In the genomic region with DNA sequence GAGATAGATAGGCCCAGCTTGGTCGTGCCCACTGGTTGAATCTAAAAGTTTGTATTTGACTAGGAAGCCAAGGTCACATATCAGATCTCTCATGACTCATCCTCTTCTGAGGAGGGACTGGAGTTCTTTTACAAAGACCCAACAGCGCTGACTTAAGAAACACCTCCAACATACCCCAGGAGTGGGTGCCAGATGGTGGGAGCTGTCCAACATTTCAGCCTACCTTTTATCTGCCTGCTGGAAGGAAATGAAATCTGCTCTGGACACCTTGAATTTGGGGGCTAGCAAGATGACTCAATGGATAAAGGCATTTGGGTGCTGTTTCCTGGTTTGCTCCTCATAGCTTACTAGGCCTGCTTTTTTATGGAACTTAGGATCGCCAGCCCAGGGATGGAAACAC, we compare ENCODE assay signal across 32 mouse cellular contexts. TPM values are rescaled to one million over a fixed set of nuclear protein-coding genes. Genes with fewer than 3 reads are reported as not detected.
DNase-seq lines count a peak whose midpoint lies in the region; ATAC-seq and TF ChIP-seq lines count a peak whose summit lies in the region.
"Had no signal": no experiment of that assay in that cellular context is flagged by ENCODE, and none has a peak within 500 bp of the region (broad histone marks: within the 10 kb centered on the region; RNA-seq: fewer than 3 reads in every experiment).

No protein-coding gene starts in this region.

- no peak overlapping the region for H3ac ChIP-seq in myocyte (ENCODE audit: control insufficient read depth, insufficient read length)

- no peak overlapping the region for H3K9ac ChIP-seq in MEL (ENCODE audit: control insufficient read depth, low read depth, low read length, poor library complexity, severe bottlenecking)
- no peak overlapping the region for H3K9ac ChIP-seq in embryonic facial prominence, embryonic 11.5 days (replicated peaks; ENCODE audit: low read length)
- H3K9ac ChIP-seq in liver, postnatal 0 days (replicated peaks): no peak overlapping the region
- H3K9ac ChIP-seq: heart, embryonic 12.5 days; hindbrain, embryonic 13.5 days; limb, embryonic 13.5 days; neural tube, embryonic 15.5 days had no signal

- TF ChIP-seq POLR2A in MEL (IDR thresholded peaks at IDR 0.05; ENCODE audit: control insufficient read depth in 1 of 2, insufficient read depth in 1 of 2, low read depth in 1 of 2, low read length in 2 of 2, poor library complexity in 1 of 2) (no peak), myocyte (IDR thresholded peaks at IDR 0.05; ENCODE audit: insufficient read length, low read depth) (no peak)

- no peak for TF ChIP-seq CTCF in MEL (IDR thresholded peaks at IDR 0.05 in 2 of 3, conservative IDR thresholded peaks at IDR 0.05 in 1 of 3; ENCODE audit: control insufficient read depth in 1 of 3, insufficient read depth in 1 of 3, low read depth in 2 of 3, low read length in 3 of 3, poor library complexity in 1 of 3, severe bottlenecking in 1 of 3)
- TF ChIP-seq CTCF in liver, postnatal 0 days (IDR thresholded peaks at IDR 0.05; ENCODE audit: low read depth): no peak

- peak; percentile 27 for DNase-seq in embryo, embryonic 11 days
- DNase-seq in embryo, embryonic 9.5 days (ENCODE audit: extremely low spot score): no peak
- DNase-seq in MEL (ENCODE audit: low read depth, low spot score): peak; percentile 41
- peak; percentile 57 for DNase-seq in embryonic facial prominence, embryonic 11.5 days (ENCODE audit: low spot score)
- DNase-seq in spleen, postnatal 36 days (ENCODE audit: low spot score in 2 of 2): no peak
- no peak for DNase-seq in liver, postnatal 0 days
- DNase-seq: adrenal gland, postnatal 25 days; cerebellum, adult 8-10 months; cerebellum, postnatal 25 days; gastrocnemius, postnatal 25 days; heart, adult 18-20 months; heart, postnatal 4 days; kidney, adult 9 months; kidney, postnatal 10 days; lung, postnatal 10 days; midbrain, embryonic 14.5 days; retina, postnatal 1 day; right cerebral cortex, postnatal 25 days; thymus, adult 18-20 months; thymus, postnatal 4 days had no signal

- H3K4me3 ChIP-seq in MEL (ENCODE audit: control insufficient read depth in 1 of 2, insufficient read depth in 1 of 2, low read depth in 2 of 2, low read length in 2 of 2) (no peak overlapping the region), myocyte (no peak overlapping the region)
- H3K4me3 ChIP-seq in embryonic facial prominence, embryonic 11.5 days (ENCODE audit: low read depth, low read length): no peak overlapping the region
- H3K4me3 ChIP-seq in liver, postnatal 0 days (ENCODE audit: low read depth, low read length): no peak overlapping the region
- H3K4me3 ChIP-seq: heart, embryonic 12.5 days; hindbrain, embryonic 13.5 days; limb, embryonic 13.5 days; neural tube, embryonic 15.5 days had no signal

- 47% methylated on average over 3 of the region's 3 CpGs for WGBS in embryonic facial prominence, embryonic 11.5 days
- 49% methylated on average over 3 of the region's 3 CpGs for WGBS in liver, postnatal 0 days (ENCODE audit: insufficient replicate concordance)

- TF ChIP-seq RAD21 in MEL (IDR thresholded peaks at IDR 0.05; ENCODE audit: low read depth, low read length): no peak

- no peaks in the 10 kb centered on the region for H3K9me3 ChIP-seq in MEL (replicated peaks; ENCODE audit: insufficient read depth, low read length)
- H3K9me3 ChIP-seq in embryonic facial prominence, embryonic 11.5 days (replicated peaks; ENCODE audit: control insufficient read depth, low read length): no peaks in the 10 kb centered on the region
- H3K9me3 ChIP-seq in liver, postnatal 0 days (ENCODE audit: low read length): no peaks in the 10 kb centered on the region
- H3K9me3 ChIP-seq: limb, embryonic 13.5 days; neural tube, embryonic 15.5 days had no signal

- no peaks in the 10 kb centered on the region for H3K36me3 ChIP-seq in MEL (ENCODE audit: control insufficient read depth in 1 of 2, insufficient read depth in 2 of 2, low read length in 2 of 2)
- H3K36me3 ChIP-seq in embryonic facial prominence, embryonic 11.5 days (replicated peaks; ENCODE audit: control insufficient read depth, insufficient read depth, low read depth, low read length): no peaks in the 10 kb centered on the region
- no peaks in the 10 kb centered on the region for H3K36me3 ChIP-seq in myocyte (ENCODE audit: control insufficient read depth, insufficient read depth)
- no peaks in the 10 kb centered on the region for H3K36me3 ChIP-seq in liver, postnatal 0 days (replicated peaks; ENCODE audit: insufficient read depth, low read length)

- no peak for ATAC-seq in embryonic facial prominence, embryonic 11.5 days (replicated peaks; ENCODE audit: insufficient number of reproducible peaks, low FRiP score, low TSS enrichment, low read depth)
- no peak for ATAC-seq in liver, postnatal 0 days
- ATAC-seq: CD4-positive, CD25-positive, alpha-beta regulatory T cell, adult 4 months; forebrain, embryonic 14.5 days; intestine, embryonic 16.5 days had no signal

- H3K27me3 ChIP-seq in MEL (ENCODE audit: control insufficient read depth in 1 of 2, insufficient read depth in 2 of 2, low read length in 2 of 2) (peaks cover 1 to 2% of the 10 kb centered on the region in 2 experiments; a peak in 2 of 4 replicates), myocyte (ENCODE audit: control insufficient read depth, insufficient read depth, insufficient read length) (no peaks in the 10 kb centered on the region)
- H3K27me3 ChIP-seq in embryonic facial prominence, embryonic 11.5 days (ENCODE audit: control insufficient read depth, insufficient read depth, low read length): no peaks in the 10 kb centered on the region
- no peaks in the 10 kb centered on the region for H3K27me3 ChIP-seq in liver, postnatal 0 days (ENCODE audit: insufficient read depth, low read length)
- H3K27me3 ChIP-seq: heart, embryonic 12.5 days; hindbrain, embryonic 13.5 days; limb, embryonic 13.5 days; neural tube, embryonic 15.5 days had no signal

- H3K27ac ChIP-seq in MEL (ENCODE audit: control insufficient read depth, low read depth, low read length): no peak overlapping the region
- H3K27ac ChIP-seq in embryonic facial prominence, embryonic 11.5 days (replicated peaks; ENCODE audit: low read depth, low read length): no peak overlapping the region
- H3K27ac ChIP-seq in liver, postnatal 0 days (ENCODE audit: low read depth): no peak overlapping the region
- H3K27ac ChIP-seq: hindbrain, embryonic 13.5 days; limb, embryonic 13.5 days; macrophage; neural tube, embryonic 15.5 days had no signal

- no peak for TF ChIP-seq EP300 in MEL (IDR thresholded peaks at IDR 0.05; ENCODE audit: low read depth in 1 of 2, low read length in 2 of 2)
- no peak for TF ChIP-seq EP300 in liver, postnatal 0 days (IDR thresholded peaks at IDR 0.05; ENCODE audit: low read depth)

- H3K4me2 ChIP-seq in embryonic facial prominence, embryonic 11.5 days (ENCODE audit: low read depth, low read length): no peak overlapping the region
- no peak overlapping the region for H3K4me2 ChIP-seq in myocyte (ENCODE audit: low read depth)
- H3K4me2 ChIP-seq in liver, postnatal 0 days (ENCODE audit: low read depth, low read length): no peak overlapping the region
- H3K4me2 ChIP-seq: heart, embryonic 12.5 days; hindbrain, embryonic 13.5 days; limb, embryonic 13.5 days; liver, embryonic 11.5 days; neural tube, embryonic 15.5 days had no signal

- no peaks in the 10 kb centered on the region for H3K79me2 ChIP-seq in MEL (ENCODE audit: control insufficient read depth, insufficient read depth, low read length, poor library complexity)
- no peaks in the 10 kb centered on the region for H3K79me2 ChIP-seq in myocyte (ENCODE audit: control insufficient read depth, insufficient read depth)

- no peaks in the 10 kb centered on the region for H3K4me1 ChIP-seq in MEL (ENCODE audit: control insufficient read depth in 1 of 2, insufficient read depth in 2 of 2, low read length in 2 of 2)
- no peaks in the 10 kb centered on the region for H3K4me1 ChIP-seq in embryonic facial prominence, embryonic 11.5 days (ENCODE audit: control insufficient read depth, insufficient read depth, low read length)
- H3K4me1 ChIP-seq in liver, postnatal 0 days (ENCODE audit: insufficient read depth): 0 out of 2 replicates have a peak, but pooled peaks cover 3% of the 10 kb centered on the region
- H3K4me1 ChIP-seq: heart, embryonic 12.5 days; hindbrain, embryonic 13.5 days; limb, embryonic 13.5 days; neural tube, embryonic 15.5 days had no signal

TF ChIP-seq in MEL, 35 proteins besides CTCF, POLR2A, EP300 and RAD21 (continues in another document):
- TF ChIP-seq RCOR1 (IDR thresholded peaks at IDR 0.05; ENCODE audit: low read depth, low read length) (no peak), ZC3H11A (IDR thresholded peaks at IDR 0.05; ENCODE audit: low read depth, low read length) (no peak), MAX (IDR thresholded peaks at IDR 0.05; ENCODE audit: low read length) (no peak), MXI1 (IDR thresholded peaks at IDR 0.05; ENCODE audit: low read depth, low read length) (no peak)

TF ChIP-seq in myocyte, 11 proteins besides CTCF, POLR2A, EP300 and RAD21 (continues in another document):
- no peak for TF ChIP-seq USF1 (IDR thresholded peaks at IDR 0.05; ENCODE audit: low read depth)
- peak; percentile 56 for TF ChIP-seq REST (IDR thresholded peaks at IDR 0.05; ENCODE audit: insufficient read depth, insufficient read length)
- TF ChIP-seq E2F4 (IDR thresholded peaks at IDR 0.05; ENCODE audit: insufficient read depth): no peak

RNA-seq across cellular contexts. Expression of a gene that starts 25.9 kb away (rescaled TPM):
- total RNA-seq in MEL (2012; rRNA removed): 41.3 and 50.5 TPM in 2 replicates
- polyA plus RNA-seq in MEL (2012; ENCODE audit: insufficient read depth in 1 of 2, insufficient read length in 2 of 2, low read depth in 1 of 2, low replicate concordance in 2 of 2, missing spikeins in 1 of 2) (100 to 1,000 TPM; 101 to 170 TPM), myocyte (2012; fragmentation: generic; extraction: Trizol) (52.8 TPM)
- 37.5 and 42.3 TPM in 2 replicates for polyA plus RNA-seq in embryonic facial prominence, embryonic 11.5 days (2014; fragmentation: Nextera tagmentation; extraction: Ambion mirVana)
- 32.1 and 33.0 TPM in 2 replicates for polyA plus RNA-seq in liver, postnatal 0 days (2015; fragmentation: Nextera tagmentation; extraction: Ambion mirVana)

RNA-seq across cellular contexts. Expression of a gene that starts 27.5 kb away (rescaled TPM):
- 0.04 TPM in 1 of 2 replicates, not detected in the other for total RNA-seq in MEL (2012; rRNA removed)
- under 1 TPM in 1 of 2 experiments, not detected in 1; 0.81 TPM for polyA plus RNA-seq in MEL (2012; ENCODE audit: insufficient read depth in 1 of 2, insufficient read length in 2 of 2, low read depth in 1 of 2, low replicate concordance in 2 of 2, missing spikeins in 1 of 2)
- 15.4 and 18.1 TPM in 2 replicates for polyA plus RNA-seq in embryonic facial prominence, embryonic 11.5 days (2014; fragmentation: Nextera tagmentation; extraction: Ambion mirVana)
- polyA plus RNA-seq in myocyte (2012; fragmentation: generic; extraction: Trizol): 58.7 TPM
- polyA plus RNA-seq in liver, postnatal 0 days (2015; fragmentation: Nextera tagmentation; extraction: Ambion mirVana): 7.4 and 8.0 TPM in 2 replicates
- total RNA-seq: megakaryocyte-erythroid progenitor cell, adult 5-6 weeks; monocyte, adult 5-6 weeks had no signal

RNA-seq across cellular contexts. Expression of a gene that starts 46.6 kb away (rescaled TPM):
- 10.6 and 12.8 TPM in 2 replicates for total RNA-seq in MEL (2012; rRNA removed)
- polyA plus RNA-seq in MEL (2012; ENCODE audit: insufficient read depth in 1 of 2, insufficient read length in 2 of 2, low read depth in 1 of 2, low replicate concordance in 2 of 2, missing spikeins in 1 of 2): 10 to 100 TPM in 1 of 2 experiments, not detected in 1; 45.0 TPM
- polyA plus RNA-seq in embryonic facial prominence, embryonic 11.5 days (2014; fragmentation: Nextera tagmentation; extraction: Ambion mirVana): 31.5 and 33.0 TPM in 2 replicates
- polyA plus RNA-seq in myocyte (2012; fragmentation: generic; extraction: Trizol): 3.1 TPM
- 3.1 and 3.2 TPM in 2 replicates for polyA plus RNA-seq in liver, postnatal 0 days (2015; fragmentation: Nextera tagmentation; extraction: Ambion mirVana)

Comparison
In these comparisons a context has a peak if more than half of its experiments do, and no peak if none do; other contexts are left out.
1. DNase-seq: peak in embryo, embryonic 11 days (single experiment), MEL (single experiment) and embryonic facial prominence, embryonic 11.5 days (single experiment); none in embryo, embryonic 9.5 days (single experiment), spleen, postnatal 36 days (0 of 2) and liver, postnatal 0 days (single experiment).